Mouse (Mus musculus) kidney, adult 2 months (tissue): Measurements from ENCODE around the gene Cyp11a1. TPM values are rescaled to one million over a fixed set of nuclear protein-coding genes. Genes with fewer than 3 reads are reported as not detected.
A peak's percentile ranks its signal among the peaks of the same experiment; 100 is the strongest.

Experiments used
- DNase-seq: peaks from one replicate; pipeline ENCODE4 v3.0.0; 2021
- H3K27ac ChIP-seq: fragments of 200-500 bp; 2 replicates; pipeline ENCODE4 v1.5.1; 2012; ENCODE audit warnings: low read depth, low read length, control low read depth, inconsistent platforms; ENCODE audit not compliant: insufficient read depth
- H3K27me3 ChIP-seq: fragments of 200-500 bp; replicated peaks from 2 replicates; pipeline ENCODE4 v1.6.1; 2012; ENCODE audit warnings: mild to moderate bottlenecking, moderate library complexity, low read length, inconsistent platforms; ENCODE audit not compliant: control insufficient read depth, insufficient read depth
- H3K36me3 ChIP-seq: fragments of 200-500 bp; 2 replicates; pipeline ENCODE4 v1.6.1; 2012; ENCODE audit warnings: mild to moderate bottlenecking, moderate library complexity, low read length, inconsistent platforms; ENCODE audit not compliant: control insufficient read depth, insufficient read depth
- H3K4me1 ChIP-seq: fragments of 200-500 bp; 2 replicates; pipeline ENCODE4 v1.6.1; 2011; ENCODE audit warnings: low read length; ENCODE audit not compliant: control insufficient read depth, insufficient read depth
- H3K4me3 ChIP-seq: fragments of 200-500 bp; 2 replicates; pipeline ENCODE4 v1.5.1; 2011; ENCODE audit warnings: mild to moderate bottlenecking, low read depth, low read length, control low read depth; ENCODE audit not compliant: insufficient read depth
- CTCF ChIP-seq: fragments of 200-500 bp; conservative IDR thresholded peaks from 2 replicates; pipeline ENCODE4 v1.5.1; 2011; ENCODE audit warnings: low read depth, mild to moderate bottlenecking, control low read depth, low read length, moderate library complexity, mixed read lengths; ENCODE audit not compliant: insufficient read depth, insufficient read length
- POLR2A ChIP-seq: fragments of 200-500 bp; IDR thresholded peaks from one replicate; pipeline ENCODE4 v1.6.1; 2011; ENCODE audit warnings: low read depth, low read length, control low read depth
- WGBS: fragments of 180-500 bp; shearing (Covaris S2); methylation state at CpG from one replicate; pipeline ENCODE4 v1.1.7; 2018; 5-methylcytosine and 5-hydroxymethylcytosine counted together
- polyA plus RNA-seq: library from polyadenylated mRNA; depleted of rRNA; stranded (reverse); fragments of >200 nt; gene quantifications from 2 replicates; pipeline ENCODE4 v1.2.3, GENCODE M21; 2012

Cyp11a1 gene
- polyA plus RNA-seq, 1 experiment = 0.16 TPM

DNA sequence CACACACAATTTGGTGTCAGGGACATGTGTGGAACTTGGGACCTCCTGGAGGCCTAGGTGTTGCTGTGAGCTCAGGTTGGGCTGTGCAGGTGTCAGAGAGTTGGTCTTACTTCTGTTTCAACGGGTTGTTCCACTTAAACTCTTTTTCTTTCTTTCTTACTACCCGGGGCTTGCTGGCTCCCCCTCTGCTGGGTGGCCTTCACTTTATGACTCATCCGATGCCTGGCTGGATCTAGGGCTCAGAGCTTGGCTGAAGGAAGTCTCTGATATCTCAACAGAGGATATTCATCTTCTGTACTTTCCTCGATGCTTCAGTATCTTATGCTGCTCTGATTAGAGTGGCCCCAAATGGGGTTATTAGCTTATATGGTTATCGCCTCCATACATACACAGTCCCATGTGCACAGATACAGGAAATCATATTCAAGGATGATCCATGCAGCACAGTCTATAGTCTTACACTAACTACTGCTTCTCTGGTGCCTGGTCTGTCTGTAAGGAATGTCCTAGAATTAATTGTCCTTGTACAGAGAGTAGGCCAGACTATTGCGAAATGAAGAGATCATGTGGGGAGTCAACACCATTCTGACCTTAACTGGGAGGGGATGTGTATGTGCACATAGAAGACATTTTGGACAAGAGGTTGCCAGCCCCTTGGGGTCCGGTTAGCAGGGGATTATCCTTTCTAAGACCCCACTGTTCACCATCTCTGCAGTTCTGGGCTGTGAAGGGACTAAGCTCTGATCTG, 29.9 kb downstream of the Cyp11a1 start:
- H3K4me1 ChIP-seq = no peaks in the 10 kb centered on the region
- H3K27ac ChIP-seq = no peak overlapping the region
- no peak for DNase-seq
- no peaks in the 10 kb centered on the region for H3K27me3 ChIP-seq
- H3K4me3 ChIP-seq = no peak overlapping the region
- WGBS = 66% methylated on average over 7 of the region's 7 CpGs
- no peaks in the 10 kb centered on the region for H3K36me3 ChIP-seq
- TF ChIP-seq POLR2A = no peak
- TF ChIP-seq CTCF = no peak

DNA sequence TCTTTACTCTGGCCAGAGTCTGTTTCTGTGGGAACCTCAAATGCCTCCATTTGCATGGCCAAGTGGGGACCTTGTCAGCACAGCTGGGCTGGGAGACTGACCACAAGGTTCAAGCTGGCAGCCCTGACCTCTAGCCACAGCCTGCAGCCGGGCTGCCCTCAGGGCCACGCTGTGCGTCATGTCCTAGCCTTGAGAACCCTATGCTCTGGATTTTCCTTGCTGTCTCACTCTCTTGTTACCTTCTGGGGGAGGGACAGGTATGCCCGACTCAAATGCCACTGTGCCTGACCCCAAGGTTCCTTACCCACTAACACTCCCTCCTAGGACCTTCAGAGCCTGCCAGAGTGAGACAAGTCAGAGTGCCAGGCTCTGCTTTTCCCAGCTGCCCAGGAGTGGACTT, 30.8 kb downstream of the Cyp11a1 start:
- 74% methylated on average over 4 of the region's 4 CpGs for WGBS
- DNase-seq = no peak

DNA sequence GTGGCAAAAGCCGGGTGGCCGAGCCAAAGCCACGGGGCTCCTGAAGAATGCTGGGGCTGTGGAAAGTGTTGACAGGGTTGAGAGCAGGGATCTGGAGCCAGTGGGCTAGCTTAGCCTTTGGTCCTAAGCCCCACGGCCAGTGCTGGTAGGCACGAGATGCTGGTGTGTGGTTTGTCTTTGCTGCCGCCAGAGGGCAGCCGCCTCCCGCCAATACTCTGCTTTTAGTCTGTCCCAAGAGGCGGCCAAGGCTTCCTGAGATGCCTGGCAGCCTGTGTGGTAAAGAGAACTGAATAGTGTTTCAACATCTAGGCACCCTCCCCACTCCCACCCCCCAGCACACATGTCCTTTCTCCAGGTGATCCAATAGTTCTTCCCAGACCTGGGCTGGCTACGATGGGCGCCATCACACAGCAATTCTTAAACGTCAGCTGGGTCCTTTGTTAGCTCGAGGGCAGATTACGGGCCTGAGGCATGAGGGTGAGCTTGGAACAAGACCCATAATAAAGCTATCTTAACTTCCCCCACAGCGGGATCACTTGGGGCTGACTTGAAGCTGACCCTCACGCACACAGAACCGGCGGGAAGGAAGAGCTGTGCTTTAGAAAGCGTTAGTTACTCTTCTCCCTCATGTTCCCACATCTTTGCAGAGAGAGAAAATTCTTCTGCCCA, 32.4 kb downstream of the Cyp11a1 start:
- Histone ChIP-seq H3K27ac (no peak overlapping the region), H3K4me3 (no peak overlapping the region), H3K27me3 (no peaks in the 10 kb centered on the region), H3K36me3 (no peaks in the 10 kb centered on the region), H3K4me1 (no peaks in the 10 kb centered on the region)
- peak; percentile 93 for TF ChIP-seq CTCF
- TF ChIP-seq POLR2A = no peak
- DNase-seq = peak; percentile 80
- 35% methylated on average over 19 of the region's 19 CpGs for WGBS

More for the DNA sequence above, 30.8 kb downstream of the Cyp11a1 start:
- no peaks in the 10 kb centered on the region for H3K36me3 ChIP-seq
- TF ChIP-seq CTCF (no peak), POLR2A (no peak)
- no peaks in the 10 kb centered on the region for H3K27me3 ChIP-seq
- H3K4me1 ChIP-seq = no peaks in the 10 kb centered on the region
- no peak overlapping the region for H3K27ac ChIP-seq
- no peak overlapping the region for H3K4me3 ChIP-seq

DNA sequence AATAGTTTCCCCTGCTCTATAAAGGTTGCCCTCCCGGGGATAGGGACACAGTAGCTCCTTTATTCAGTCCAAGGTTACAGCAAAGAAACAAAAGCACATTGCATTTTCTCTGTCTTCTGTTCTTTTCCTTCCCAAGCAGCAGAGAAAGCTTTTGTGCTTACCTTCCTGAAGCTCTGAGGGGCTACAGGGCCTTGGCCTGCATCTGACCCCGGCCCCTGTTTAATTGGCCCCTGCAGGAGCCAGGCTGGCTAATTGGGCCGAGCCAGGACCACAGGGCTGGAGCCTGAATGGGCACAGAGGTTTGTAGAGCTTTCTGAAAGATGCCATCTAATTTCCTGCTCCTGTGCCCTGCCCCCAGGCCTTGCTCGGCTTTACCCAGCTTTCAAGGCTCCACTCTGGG, 34.8 kb downstream of the Cyp11a1 start:
- H3K4me3 ChIP-seq = no peak overlapping the region
- H3K36me3 ChIP-seq = no peaks in the 10 kb centered on the region
- H3K27ac ChIP-seq = no peak overlapping the region
- no peaks in the 10 kb centered on the region for H3K27me3 ChIP-seq
- no peak for TF ChIP-seq POLR2A
- no peak for TF ChIP-seq CTCF
- no peak for DNase-seq
- 75% methylated on average over 4 of the region's 4 CpGs for WGBS
- no peaks in the 10 kb centered on the region for H3K4me1 ChIP-seq

DNA sequence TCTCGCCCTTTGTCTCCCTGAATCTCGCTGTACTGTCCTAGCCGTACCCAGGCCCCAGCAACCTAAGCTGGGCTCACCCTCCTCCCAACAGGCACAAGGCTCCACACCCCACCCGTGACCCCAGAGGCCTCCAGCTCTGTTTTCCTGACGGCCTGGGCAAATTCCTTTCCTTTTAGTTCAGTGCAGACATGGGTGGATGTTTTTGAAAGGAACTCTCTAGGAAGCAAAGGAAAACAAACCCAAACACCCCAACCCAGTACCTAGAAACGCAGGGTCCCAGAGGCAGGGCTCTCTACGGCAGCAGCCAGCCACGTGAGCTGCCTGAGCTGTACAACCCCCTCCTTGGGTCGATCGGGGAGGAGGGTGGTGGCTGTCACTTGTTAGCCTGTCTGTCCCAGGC, 36.2 kb downstream of the Cyp11a1 start:
- no peak overlapping the region for H3K4me3 ChIP-seq
- H3K4me1 ChIP-seq = no peaks in the 10 kb centered on the region
- TF ChIP-seq CTCF = no peak
- no peak for TF ChIP-seq POLR2A
- no peak overlapping the region for H3K27ac ChIP-seq
- WGBS = 51% methylated on average over 10 of the region's 10 CpGs
- DNase-seq = peak; percentile 36
- no peaks in the 10 kb centered on the region for H3K36me3 ChIP-seq
- no peaks in the 10 kb centered on the region for H3K27me3 ChIP-seq

DNA sequence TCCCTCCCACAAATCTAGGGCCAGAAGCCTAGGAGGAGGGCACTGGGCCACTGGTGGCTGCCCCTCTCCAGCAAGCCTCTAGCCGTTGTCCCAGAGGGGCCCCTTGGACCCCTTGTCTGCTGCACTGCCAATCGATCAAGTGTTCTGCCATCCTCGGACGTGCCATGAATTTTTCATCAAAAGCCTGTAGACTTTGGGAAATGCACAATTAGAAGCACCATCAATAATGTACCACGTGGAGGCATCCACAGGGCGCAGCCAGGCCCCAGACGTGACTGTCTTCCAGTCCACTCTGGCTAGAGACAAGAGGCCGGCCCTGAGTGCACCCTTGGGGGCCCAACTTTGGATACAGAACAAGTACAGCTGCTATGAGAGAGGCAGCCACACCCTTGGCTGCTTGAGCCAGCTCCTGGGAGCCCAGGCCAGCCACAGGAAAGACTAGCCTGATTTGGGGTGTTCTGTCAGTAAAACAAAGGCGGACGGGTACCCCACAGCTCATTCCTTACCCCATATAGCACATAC, 37.3 kb downstream of the Cyp11a1 start:
- 87% methylated on average over 10 of the region's 10 CpGs for WGBS
- no peak for DNase-seq
- H3K4me3 ChIP-seq = no peak overlapping the region
- TF ChIP-seq POLR2A = no peak
- TF ChIP-seq CTCF = no peak
- no peaks in the 10 kb centered on the region for H3K27me3 ChIP-seq
- H3K27ac ChIP-seq = no peak overlapping the region
- no peaks in the 10 kb centered on the region for H3K36me3 ChIP-seq
- no peaks in the 10 kb centered on the region for H3K4me1 ChIP-seq

DNA sequence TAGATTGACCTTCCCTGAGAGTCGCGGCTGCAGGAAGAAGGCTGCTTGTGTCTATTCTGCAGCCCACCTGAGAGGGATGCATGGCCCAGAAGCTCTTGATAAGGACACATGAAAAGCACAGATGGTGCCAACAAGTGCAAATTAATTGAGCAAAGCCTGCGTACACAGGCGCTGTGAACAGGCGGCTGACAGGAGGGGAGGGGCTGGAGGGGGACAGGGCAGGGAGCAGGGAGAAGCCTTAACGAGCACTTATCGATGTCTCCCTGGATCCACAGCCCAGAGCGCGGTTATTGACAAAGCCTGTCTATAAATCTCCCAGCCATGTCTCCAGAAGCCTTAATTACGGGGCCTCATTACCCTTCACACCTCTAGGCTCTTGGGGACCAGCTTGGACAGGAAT, 38.6 kb downstream of the Cyp11a1 start:
- Histone ChIP-seq H3K27me3 (no peaks in the 10 kb centered on the region), H3K27ac (no peak overlapping the region), H3K4me3 (no peak overlapping the region), H3K36me3 (no peaks in the 10 kb centered on the region), H3K4me1 (no peaks in the 10 kb centered on the region)
- TF ChIP-seq CTCF (no peak), POLR2A (no peak)
- WGBS = 64% methylated on average over 10 of the region's 10 CpGs
- no peak for DNase-seq
